Mouse (Mus musculus) brain, embryonic 14.5 days (tissue): ENCODE data around the gene Il6ra. TPM values are rescaled to one million over a fixed set of nuclear protein-coding genes. Genes with fewer than 3 reads are reported as not detected.

Experiments used
- DNase-seq: peaks from one replicate; pipeline ENCODE4 v3.0.0-alpha.2; 2011; ENCODE audit warnings: low read depth
- CTCF ChIP-seq: fragments of 200-500 bp; IDR thresholded peaks from 2 replicates; pipeline ENCODE4 v1.5.1; 2012; ENCODE audit warnings: inconsistent platforms, mild to moderate bottlenecking, moderate library complexity, borderline replicate concordance; ENCODE audit not compliant: insufficient read depth, insufficient read length; ENCODE audit errors: extremely low read depth
- POLR2A ChIP-seq: fragments of 200-500 bp; IDR thresholded peaks from 2 replicates; pipeline ENCODE4 v1.6.1; 2012; ENCODE audit warnings: mild to moderate bottlenecking, inconsistent platforms, borderline replicate concordance; ENCODE audit not compliant: poor library complexity, insufficient read depth, insufficient read length, severe bottlenecking; ENCODE audit errors: extremely low read depth
- polyA plus RNA-seq: library from polyadenylated mRNA; depleted of rRNA; stranded (reverse); fragments of >200 nt; gene quantifications from 2 replicates; pipeline ENCODE4 v1.2.3, GENCODE M21; 2012

The Il6ra gene
- polyA plus RNA-seq, 1 experiment: 0.93 TPM

DNA sequence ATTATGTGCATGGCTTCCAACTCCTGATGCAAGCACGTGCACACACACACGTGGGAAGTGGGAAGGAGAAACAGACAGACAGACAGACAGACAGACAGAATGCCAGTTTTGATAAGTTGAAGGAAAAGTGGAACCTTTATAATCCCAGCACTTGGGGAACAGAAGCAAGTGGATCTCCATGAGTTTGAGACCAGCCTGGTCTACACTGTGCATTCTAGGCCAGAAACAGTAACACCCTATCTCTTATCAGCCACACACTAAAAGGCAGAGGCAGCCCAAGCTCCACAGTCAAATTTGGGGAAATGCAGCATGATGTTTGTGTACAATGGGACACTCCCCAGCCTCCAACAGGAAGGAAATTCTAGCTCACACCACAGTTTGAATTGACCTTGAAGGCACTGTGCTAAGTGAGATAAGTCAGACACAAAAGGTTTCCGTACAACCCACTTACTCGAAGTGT lies 29.4 kb downstream of the Il6ra start:
- no peak for DNase-seq
- TF ChIP-seq POLR2A: no peak
- TF ChIP-seq CTCF: no peak

DNA sequence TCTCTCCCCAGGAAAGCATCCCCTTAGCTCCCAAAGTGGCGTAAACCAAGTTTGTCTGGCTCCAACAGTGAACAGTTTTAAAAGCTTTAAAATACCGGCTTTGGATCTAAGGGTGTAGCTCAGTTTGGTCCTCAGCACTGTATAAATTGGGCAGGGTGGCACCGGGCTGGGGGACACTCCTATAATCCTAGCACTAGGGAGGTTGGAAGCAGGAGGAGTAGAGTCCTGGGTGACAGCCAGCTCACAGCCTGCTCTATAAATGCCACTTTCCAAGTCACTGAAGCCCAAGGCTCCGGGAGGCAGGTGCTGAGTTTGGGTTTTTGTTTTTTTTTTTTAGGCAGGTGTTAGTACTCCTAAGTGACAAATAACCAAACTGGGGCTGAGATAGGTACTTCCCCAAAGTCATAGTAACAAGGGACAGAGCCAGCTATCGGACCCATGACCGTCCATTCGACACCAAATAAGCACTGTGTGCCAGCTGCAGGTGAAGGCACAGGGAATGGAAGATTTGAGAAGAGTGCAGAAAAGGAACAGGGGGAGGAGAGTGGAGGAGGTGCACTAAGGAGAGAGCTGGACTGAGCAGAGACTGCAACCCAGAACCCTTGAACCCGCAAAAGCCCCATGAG lies 30.3 kb downstream of the Il6ra start:
- TF ChIP-seq POLR2A (no peak), CTCF (no peak)
- no peak for DNase-seq

DNA sequence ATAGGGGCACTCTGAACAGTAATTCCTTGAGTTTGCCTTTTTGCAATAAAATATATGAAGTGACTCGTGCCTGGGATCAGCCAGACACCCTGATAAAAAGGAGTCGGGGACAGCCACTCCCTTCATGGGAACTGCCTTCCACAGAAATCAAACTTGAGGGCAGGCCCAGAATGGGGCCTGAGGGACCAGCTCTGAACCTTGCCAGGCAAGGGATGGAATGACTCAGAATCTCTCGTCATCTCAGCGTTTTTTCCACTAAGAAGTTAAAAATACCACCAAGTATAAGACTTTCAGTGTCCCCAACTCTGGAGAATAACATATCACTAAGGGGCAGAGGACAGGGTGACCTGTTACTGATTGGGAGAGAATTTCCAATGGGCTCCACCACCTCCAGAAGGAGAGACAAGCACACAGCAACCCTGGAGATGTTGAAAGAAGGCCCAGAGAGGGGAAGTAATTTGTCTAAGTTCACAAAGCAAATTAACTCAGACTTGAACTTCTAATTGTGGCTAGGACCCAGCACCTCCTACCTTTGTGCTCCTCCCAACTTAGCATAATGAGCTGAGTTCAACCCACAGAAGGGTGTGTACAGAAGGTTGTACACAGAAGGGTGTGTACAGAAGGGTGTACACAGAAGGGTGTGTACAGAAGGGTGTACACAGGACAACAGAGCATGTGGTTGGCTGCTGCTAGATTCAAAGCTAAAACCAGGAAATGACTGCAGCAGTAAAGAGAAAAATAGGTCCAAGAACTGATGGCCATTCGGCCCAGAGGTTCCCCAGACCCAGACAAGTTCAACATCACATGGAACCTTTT lies 32.8 kb downstream of the Il6ra start:
- DNase-seq: no peak
- TF ChIP-seq POLR2A (no peak), CTCF (no peak)

DNA sequence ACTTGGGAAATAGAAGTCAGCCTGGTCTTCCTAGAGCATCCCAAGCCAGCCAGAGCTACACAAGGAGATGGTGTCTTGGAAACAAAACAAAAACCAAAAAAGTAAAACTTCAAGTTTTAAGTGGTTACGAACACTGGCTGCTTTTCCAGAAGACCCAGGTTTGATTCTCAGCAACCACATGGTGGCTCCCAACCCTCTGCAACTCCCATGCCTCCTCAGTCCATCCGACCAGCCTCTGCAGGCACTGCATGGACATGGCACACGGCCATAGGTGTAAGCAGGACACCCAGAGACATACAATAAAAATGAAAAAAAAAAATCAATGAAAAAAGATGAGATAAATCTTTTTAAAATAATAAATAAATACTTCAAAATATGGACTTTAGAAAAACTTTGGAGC lies 33.7 kb downstream of the Il6ra start:
- TF ChIP-seq CTCF (no peak), POLR2A (no peak)
- DNase-seq: no peak

DNA sequence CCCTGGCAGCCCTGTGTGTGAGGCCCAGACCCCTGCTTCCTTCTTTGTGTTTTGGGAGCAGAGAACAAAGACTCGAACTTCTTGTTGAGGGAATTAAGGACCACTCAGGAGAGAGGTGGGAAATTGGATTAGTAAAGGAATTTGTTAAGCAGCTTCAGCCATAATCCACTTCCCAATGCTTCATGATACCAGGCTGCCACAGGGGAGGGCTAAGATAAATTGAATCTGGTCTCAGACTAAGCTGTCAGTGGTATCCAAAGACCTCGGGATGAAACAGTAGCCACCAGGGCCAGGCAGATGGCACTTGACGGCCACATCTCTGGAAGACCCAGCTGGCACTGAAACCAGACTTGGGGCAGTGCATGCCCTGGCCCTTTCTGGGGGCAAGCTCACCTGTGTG lies 34.5 kb downstream of the Il6ra start:
- peak; percentile 19 for DNase-seq
- TF ChIP-seq POLR2A (no peak), CTCF (no peak)

DNA sequence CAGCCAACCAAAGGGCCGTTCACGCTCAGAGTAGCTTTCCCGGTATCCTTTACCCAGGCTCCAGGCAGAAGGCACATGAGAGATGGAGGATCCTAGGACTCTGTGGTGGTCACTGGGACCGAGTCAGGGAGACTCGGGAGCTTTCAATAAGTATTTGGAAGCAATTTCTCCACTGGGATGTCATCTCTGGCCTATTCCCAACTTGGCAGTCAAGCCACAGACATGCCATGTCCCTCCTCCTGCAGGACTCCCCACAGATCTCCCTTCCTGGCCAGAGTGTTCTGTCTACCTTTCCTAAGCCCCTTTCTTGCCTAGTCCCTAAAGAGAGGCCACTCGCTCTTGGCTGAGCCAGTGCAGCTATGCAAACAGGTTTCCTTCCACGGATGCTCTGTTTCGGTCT lies 35.9 kb downstream of the Il6ra start:
- no peak for TF ChIP-seq POLR2A
- TF ChIP-seq CTCF: no peak
- DNase-seq: no peak

DNA sequence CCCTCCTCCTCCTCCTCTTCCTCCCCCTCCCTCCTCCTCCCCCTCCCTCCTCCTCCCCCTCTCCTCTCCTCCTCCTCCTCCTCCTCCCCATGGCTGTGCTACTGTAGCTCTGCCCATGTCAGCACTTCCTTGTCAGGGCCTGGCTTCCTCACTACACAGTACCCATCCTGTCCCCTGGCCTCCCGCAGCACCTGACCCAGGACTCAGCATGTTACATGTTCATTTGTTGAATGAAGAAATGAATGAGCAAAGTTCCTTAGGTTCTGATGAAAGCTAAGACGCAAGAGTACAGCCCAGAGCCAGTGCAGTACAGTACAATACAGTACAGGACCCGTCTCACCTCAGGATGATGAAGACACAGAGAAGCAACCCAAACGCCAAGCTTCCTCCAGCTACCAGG lies 36.5 kb downstream of the Il6ra start:
- DNase-seq: no peak
- TF ChIP-seq POLR2A: no peak
- no peak for TF ChIP-seq CTCF

DNA sequence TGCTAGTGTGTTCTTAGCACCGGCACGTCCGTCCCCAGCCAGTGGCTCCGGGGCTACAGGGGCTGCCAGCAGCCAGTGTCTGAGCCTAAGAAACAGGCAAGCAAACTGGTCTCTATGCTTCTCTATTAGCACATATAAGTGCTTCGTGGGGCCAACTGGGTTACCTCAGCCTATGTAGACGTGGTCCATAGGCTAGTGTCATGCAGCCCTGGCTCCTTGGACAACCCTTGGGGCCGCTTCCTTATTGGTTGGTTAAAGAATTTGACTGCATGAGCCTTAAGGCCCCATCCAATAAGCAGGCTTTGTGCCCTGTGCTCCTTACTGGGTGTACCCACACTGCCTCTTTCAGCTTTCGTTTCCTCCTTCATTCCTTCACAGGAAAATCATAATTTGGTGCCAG lies 37.2 kb downstream of the Il6ra start:
- TF ChIP-seq CTCF (no peak), POLR2A (no peak)

DNA sequence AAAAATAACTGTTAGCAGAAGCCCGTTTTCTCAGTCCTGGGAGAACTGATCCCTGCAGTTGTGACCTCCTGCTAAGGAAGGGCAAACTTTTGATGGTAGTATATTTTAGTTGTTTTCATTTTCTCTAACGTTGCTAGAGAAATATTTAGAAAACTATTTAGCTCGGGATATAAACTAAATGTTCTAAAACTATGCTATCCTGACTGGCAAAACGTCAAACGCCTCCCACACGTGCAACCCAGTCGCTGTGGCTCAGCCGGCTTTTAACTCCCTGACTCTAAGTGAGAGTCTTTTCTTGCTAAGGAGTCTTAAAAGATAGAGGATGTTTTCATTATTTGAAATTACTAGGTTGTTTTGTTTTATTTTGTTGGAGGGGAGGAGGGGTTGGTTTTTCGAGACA lies 38.0 kb downstream of the Il6ra start:
- no peak for DNase-seq
- no peak for TF ChIP-seq POLR2A
- TF ChIP-seq CTCF: no peak

More for the DNA sequence above, 37.2 kb downstream of the Il6ra start:
- DNase-seq: no peak

DNA sequence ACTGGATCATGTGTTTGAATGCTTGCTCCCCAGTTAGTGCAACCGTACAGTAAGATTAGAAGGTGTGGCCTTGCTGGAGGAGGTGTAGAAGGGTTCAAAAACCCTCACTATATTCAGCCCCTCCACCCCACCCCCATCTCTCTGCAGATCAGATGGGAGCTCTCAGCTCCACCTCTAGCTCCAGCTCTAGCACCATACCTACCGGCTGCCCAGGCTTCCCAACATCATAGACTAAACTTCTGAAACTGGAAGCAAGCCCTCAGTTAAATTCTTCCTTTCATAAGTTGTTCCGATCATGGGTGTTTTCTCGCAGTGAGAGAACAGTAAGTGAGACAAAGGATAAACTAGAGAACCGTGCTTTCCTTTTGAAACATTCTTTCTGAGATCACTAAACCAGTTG lies 38.9 kb downstream of the Il6ra start:
- TF ChIP-seq CTCF: no peak
- TF ChIP-seq POLR2A: no peak
- no peak for DNase-seq

DNA sequence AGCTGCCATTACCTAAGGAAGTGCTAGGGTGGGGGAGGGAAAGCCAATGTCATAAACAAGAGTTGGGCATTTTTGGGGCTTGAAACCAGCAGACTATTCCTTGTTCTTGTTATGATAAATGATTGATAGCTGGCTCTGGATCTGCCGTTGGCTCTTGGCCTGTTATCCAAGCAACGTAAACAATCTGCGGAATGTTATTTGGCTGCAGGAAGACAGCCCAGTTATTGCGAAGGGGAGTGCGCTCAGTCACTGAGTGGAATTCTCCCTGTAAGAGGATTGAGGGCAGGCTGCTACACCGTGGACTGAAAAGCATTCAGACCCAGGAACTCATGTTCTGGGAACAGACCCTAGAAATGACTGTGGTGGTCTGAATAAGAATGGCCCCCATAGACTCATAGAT lies 40.3 kb downstream of the Il6ra start:
- DNase-seq: peak; percentile 65
- TF ChIP-seq POLR2A (no peak), CTCF (no peak)

DNA sequence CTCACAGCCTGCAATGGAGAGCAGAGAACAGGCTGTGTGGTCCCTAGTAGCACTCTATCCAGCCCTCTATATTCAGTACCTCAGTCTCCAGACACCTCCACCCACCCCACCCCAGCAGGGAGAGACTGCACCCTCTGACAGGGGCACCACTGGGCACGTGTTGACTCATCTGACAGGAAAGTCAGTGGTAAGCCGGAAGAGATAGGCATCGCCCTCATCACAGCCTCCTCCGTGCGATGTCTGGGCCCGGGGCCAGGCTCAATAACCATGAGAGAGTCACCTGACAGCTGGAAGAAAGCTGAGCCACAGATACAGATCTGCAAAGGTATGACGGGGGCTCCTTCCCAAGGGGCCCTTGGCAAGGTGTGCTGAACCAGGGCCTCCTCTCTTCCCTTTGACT lies 40.8 kb downstream of the Il6ra start:
- no peak for DNase-seq
- no peak for TF ChIP-seq POLR2A
- no peak for TF ChIP-seq CTCF

DNA sequence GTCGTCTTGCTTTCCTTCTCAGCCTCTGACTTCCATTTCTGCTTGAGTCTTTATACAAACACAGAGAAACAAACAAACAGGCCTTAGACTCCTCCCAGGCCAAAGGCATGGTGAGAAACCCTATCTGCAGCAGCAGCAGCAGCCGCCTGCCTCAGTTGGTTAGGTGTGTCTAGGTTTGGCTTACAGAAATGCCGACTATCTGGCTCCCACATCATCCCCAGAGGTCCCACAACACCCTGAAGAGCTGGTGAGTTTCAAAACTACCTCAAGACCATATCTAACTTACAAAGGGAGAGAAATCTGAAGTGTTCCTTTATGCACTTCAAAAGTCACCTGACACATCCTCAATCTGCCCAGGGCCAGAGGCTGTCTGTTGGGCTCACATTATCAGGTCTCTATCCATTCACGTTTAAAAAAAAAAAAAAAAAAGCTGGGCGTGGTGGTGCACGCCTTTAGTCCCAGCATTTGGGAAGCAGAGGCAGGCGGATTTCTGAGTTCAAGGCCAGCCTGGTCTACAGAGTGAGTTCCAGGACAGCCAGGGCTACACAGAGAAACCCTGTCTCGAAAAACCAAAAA lies 41.6 kb downstream of the Il6ra start:
- TF ChIP-seq POLR2A: no peak
- TF ChIP-seq CTCF: no peak

More for the DNA sequence above, 41.6 kb downstream of the Il6ra start:
- DNase-seq: no peak
